Mouse (Mus musculus): Measurements from ENCODE around the gene Slc25a13. TPM values are rescaled to one million over a fixed set of nuclear protein-coding genes. Genes with fewer than 3 reads are reported as not detected.

Slc25a13 gene
- total and polyA plus RNA-seq, 3 experiments = 15.6 to 16.7 TPM; not detected in 1

DNA sequence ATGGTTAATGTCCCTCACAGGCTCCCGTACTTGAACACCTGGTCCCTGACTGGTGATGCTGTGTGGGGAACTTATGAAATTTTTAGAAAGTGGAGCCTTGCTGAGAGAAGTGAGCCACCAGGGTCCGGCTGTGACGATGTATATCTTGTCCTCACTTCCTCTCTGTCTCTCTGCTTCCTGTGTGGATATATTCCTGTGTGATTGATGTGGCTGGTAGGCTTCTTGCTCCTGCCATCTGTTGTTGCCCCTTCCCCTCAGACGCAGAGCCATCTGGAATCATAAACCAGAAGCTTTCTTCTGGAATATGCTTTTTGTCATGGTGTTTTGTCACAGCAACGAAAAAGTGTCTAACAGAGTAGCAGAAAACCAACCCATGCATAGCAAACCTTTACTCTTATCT lies 84.9 kb downstream of the Slc25a13 start:
- no peak for DNase-seq (ENCODE audit: low read depth, low spot score)
- no peaks in the 10 kb centered on the region for H3K36me3 ChIP-seq (ENCODE audit: control insufficient read depth in 1 of 2, insufficient read depth in 2 of 2, low read length in 2 of 2)
- H3K27me3 ChIP-seq (ENCODE audit: control insufficient read depth in 1 of 2, insufficient read depth in 2 of 2, low read length in 2 of 2) = no peaks in the 10 kb centered on the region
- H3K4me3 ChIP-seq (ENCODE audit: control insufficient read depth in 1 of 2, insufficient read depth in 1 of 2, low read depth in 2 of 2, low read length in 2 of 2) = no peak overlapping the region
- no peaks in the 10 kb centered on the region for H3K9me3 ChIP-seq (replicated peaks; ENCODE audit: insufficient read depth, low read length)
- H3K27ac ChIP-seq (ENCODE audit: control insufficient read depth, low read depth, low read length) = no peak overlapping the region
- H3K4me1 ChIP-seq (ENCODE audit: control insufficient read depth in 1 of 2, insufficient read depth in 2 of 2, low read length in 2 of 2) = no peaks in the 10 kb centered on the region
- no peaks in the 10 kb centered on the region for H3K79me2 ChIP-seq (ENCODE audit: control insufficient read depth, insufficient read depth, low read length, poor library complexity)
- TF ChIP-seq E2F4 (IDR thresholded peaks at IDR 0.05; ENCODE audit: borderline replicate concordance, low read depth, low read length) (no peak), BHLHE40 (IDR thresholded peaks at IDR 0.05; ENCODE audit: borderline replicate concordance, low read depth, low read length) (no peak)
- no peak overlapping the region for H3K9ac ChIP-seq (ENCODE audit: control insufficient read depth, low read depth, low read length, poor library complexity, severe bottlenecking)

DNA sequence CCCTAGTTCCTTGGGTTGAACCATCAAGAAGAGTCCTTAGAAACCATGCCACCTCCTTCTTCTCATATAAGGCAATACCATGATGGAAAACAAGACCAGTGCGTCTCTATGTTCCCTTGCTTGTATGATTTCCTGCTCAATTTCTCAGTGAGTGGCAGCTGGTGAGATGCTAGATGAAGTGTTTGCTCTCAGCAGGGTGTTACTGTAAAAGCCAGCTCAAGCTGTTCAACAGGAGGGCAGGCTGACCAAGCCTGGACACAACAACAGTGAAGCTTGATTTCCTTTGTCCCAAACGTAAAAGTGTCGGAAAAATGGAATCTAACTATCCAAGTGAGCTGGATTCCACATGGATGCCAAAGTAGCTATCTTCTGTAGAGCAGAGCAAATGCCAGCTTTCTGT lies 91.4 kb downstream of the Slc25a13 start:
- TF ChIP-seq HCFC1 (IDR thresholded peaks at IDR 0.05; ENCODE audit: low read depth, low read length) (no peak), CTCF (IDR thresholded peaks at IDR 0.05 in 2 of 3, conservative IDR thresholded peaks at IDR 0.05 in 1 of 3; ENCODE audit: control insufficient read depth in 1 of 3, insufficient read depth in 1 of 3, low read depth in 2 of 3, low read length in 3 of 3, poor library complexity in 1 of 3, severe bottlenecking in 1 of 3) (no peak), GATA1 (IDR thresholded peaks at IDR 0.05; ENCODE audit: low read depth, low read length) (no peak), TBP (IDR thresholded peaks at IDR 0.05; ENCODE audit: low read depth, low read length) (no peak), UBTF (IDR thresholded peaks at IDR 0.05; ENCODE audit: borderline replicate concordance, insufficient read depth, low read depth, low read length) (no peak), POLR2AphosphoS5 (IDR thresholded peaks at IDR 0.05; ENCODE audit: borderline replicate concordance, low read depth, low read length) (no peak), JUND (IDR thresholded peaks at IDR 0.05; ENCODE audit: low read depth, low read length) (no peak), USF2 (IDR thresholded peaks at IDR 0.05; ENCODE audit: borderline replicate concordance in 1 of 2, insufficient read depth in 1 of 2, low read depth in 1 of 2, low read length in 2 of 2) (no peak)
- H3K4me1 ChIP-seq (ENCODE audit: control insufficient read depth in 1 of 2, insufficient read depth in 2 of 2, low read length in 2 of 2) = no peaks in the 10 kb centered on the region
- no peaks in the 10 kb centered on the region for H3K9me3 ChIP-seq (replicated peaks; ENCODE audit: insufficient read depth, low read length)
- H3K27me3 ChIP-seq (ENCODE audit: control insufficient read depth in 1 of 2, insufficient read depth in 2 of 2, low read length in 2 of 2) = no peaks in the 10 kb centered on the region
- H3K27ac ChIP-seq (ENCODE audit: control insufficient read depth, low read depth, low read length) = no peak overlapping the region
- H3K79me2 ChIP-seq (ENCODE audit: control insufficient read depth, insufficient read depth, low read length, poor library complexity) = no peaks in the 10 kb centered on the region
- H3K36me3 ChIP-seq (ENCODE audit: control insufficient read depth in 1 of 2, insufficient read depth in 2 of 2, low read length in 2 of 2) = no peaks in the 10 kb centered on the region
- no peak overlapping the region for H3K4me3 ChIP-seq (ENCODE audit: control insufficient read depth in 1 of 2, insufficient read depth in 1 of 2, low read depth in 2 of 2, low read length in 2 of 2)
- H3K9ac ChIP-seq (ENCODE audit: control insufficient read depth, low read depth, low read length, poor library complexity, severe bottlenecking) = no peak overlapping the region
- no peak for DNase-seq (ENCODE audit: low read depth, low spot score)

DNA sequence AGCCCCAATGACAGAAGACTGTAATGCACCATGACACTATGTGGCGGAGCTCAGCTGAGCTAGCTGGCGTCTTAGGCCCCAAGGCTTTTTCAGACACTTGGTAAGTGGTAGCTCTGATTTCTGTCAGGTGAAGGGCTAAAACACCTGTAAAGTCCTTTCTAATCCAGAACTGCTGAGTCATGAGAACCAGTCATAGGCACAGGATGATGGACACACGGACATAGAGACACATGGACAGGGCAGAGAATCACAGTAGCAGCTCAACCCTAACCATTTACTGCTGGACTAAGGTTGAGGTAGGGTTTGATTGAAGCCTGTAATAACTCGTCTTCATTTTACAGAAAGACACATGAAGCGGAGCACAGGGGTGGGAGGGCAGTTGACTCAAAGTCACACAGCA lies 95.1 kb downstream of the Slc25a13 start:
- H3K36me3 ChIP-seq (ENCODE audit: control insufficient read depth in 1 of 2, insufficient read depth in 2 of 2, low read length in 2 of 2) = no peaks in the 10 kb centered on the region

More for the DNA sequence above, 95.1 kb downstream of the Slc25a13 start:
- TF ChIP-seq NELFE (IDR thresholded peaks at IDR 0.05; ENCODE audit: low read depth, low read length) = no peak
- no peak for TF ChIP-seq USF2 (IDR thresholded peaks at IDR 0.05; ENCODE audit: borderline replicate concordance in 1 of 2, insufficient read depth in 1 of 2, low read depth in 1 of 2, low read length in 2 of 2)
- TF ChIP-seq NRF1 (IDR thresholded peaks at IDR 0.05; ENCODE audit: insufficient read depth, low read depth, low read length, poor library complexity, severe bottlenecking) = no peak
- TF ChIP-seq MAZ (IDR thresholded peaks at IDR 0.05; ENCODE audit: low read depth, low read length) = no peak
- Histone ChIP-seq H3K9me3 (replicated peaks; ENCODE audit: insufficient read depth, low read length) (no peaks in the 10 kb centered on the region), H3K4me1 (ENCODE audit: control insufficient read depth in 1 of 2, insufficient read depth in 2 of 2, low read length in 2 of 2) (no peaks in the 10 kb centered on the region), H3K27me3 (ENCODE audit: control insufficient read depth in 1 of 2, insufficient read depth in 2 of 2, low read length in 2 of 2) (no peaks in the 10 kb centered on the region), H3K79me2 (ENCODE audit: control insufficient read depth, insufficient read depth, low read length, poor library complexity) (no peaks in the 10 kb centered on the region), H3K9ac (ENCODE audit: control insufficient read depth, low read depth, low read length, poor library complexity, severe bottlenecking) (no peak overlapping the region), H3K4me3 (ENCODE audit: control insufficient read depth in 1 of 2, insufficient read depth in 1 of 2, low read depth in 2 of 2, low read length in 2 of 2) (no peak overlapping the region), H3K27ac (ENCODE audit: control insufficient read depth, low read depth, low read length) (no peak overlapping the region)
- DNase-seq (ENCODE audit: low read depth, low spot score) = no peak
